Mouse (Mus musculus) ES-E14 (cell line): ENCODE data around the gene Zfp445.

Experiments
- CHD2 ChIP-seq: IDR thresholded peaks from 2 replicates; pipeline ENCODE4 v1.6.1; 2014; ENCODE audit warnings: mild to moderate bottlenecking, low read depth, low read length, inconsistent platforms
- HCFC1 ChIP-seq: IDR thresholded peaks from 2 replicates; pipeline ENCODE4 v1.6.1; 2012; ENCODE audit warnings: low read length, inconsistent platforms, borderline replicate concordance; ENCODE audit not compliant: insufficient read depth
- MAFK ChIP-seq: IDR thresholded peaks from 2 replicates; pipeline ENCODE4 v1.6.1; 2014; ENCODE audit warnings: mild to moderate bottlenecking, low read depth, low read length, inconsistent platforms; ENCODE audit not compliant: insufficient read depth
- ZC3H11A ChIP-seq: IDR thresholded peaks from 2 replicates; pipeline ENCODE4 v1.6.1; 2012; ENCODE audit warnings: low read depth, mild to moderate bottlenecking, inconsistent platforms, low read length, borderline replicate concordance
- ZNF384 ChIP-seq: IDR thresholded peaks from 2 replicates; pipeline ENCODE4 v1.6.1; 2012; ENCODE audit warnings: low read depth, low read length, inconsistent platforms

DNA sequence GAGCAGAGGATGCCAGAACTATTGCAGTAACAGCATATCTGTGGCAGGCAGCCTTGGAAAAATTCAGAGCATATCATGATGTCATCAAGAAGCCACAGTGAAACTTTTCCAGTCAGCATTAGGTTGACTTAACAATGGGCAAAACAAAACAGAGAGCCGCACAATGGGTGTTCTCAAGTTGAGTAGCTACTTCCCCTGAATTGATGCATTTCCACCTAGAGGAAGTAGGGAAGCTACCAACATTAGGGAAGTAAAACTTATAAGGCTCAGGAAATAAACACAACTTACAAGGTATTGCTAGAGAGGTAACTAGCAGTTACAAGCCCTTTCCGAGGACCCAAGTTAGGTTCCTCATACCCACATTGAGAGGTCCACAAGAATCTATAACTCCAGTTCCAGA is 35.2 kb upstream of the Zfp445 start:
- TF ChIP-seq MAFK (no peak), ZNF384 (no peak), HCFC1 (no peak), ZC3H11A (no peak), CHD2 (no peak)
